Mouse (Mus musculus): ENCODE results near the gene Rps24.
"Not testable (repeated sequence)": the region's sequence is repeated elsewhere in the genome, so short reads cannot be mapped to it uniquely, and the experiment has no call there.

Gene Rps24

GRCm38 (mm10) chr14:24486773-24487227 is at the start of gene Rps24, which contains the start of gene Polr3a:
TSS of gene Rps24 (plus strand) at chr14:24487125.
TSS of gene Polr3a (minus strand) at chr14:24487058.
- peak; percentile 96 for DNase-seq (ENCODE audit: low read depth)

- not testable (repeated sequence) for DNase-seq (ENCODE audit: low read depth)
Observed at GRCm38 (mm10) chr14:24443529-24443928, 43.4 kb upstream of the Rps24 start.

- DNase-seq (ENCODE audit: low read depth), result no peak
Observed at GRCm38 (mm10) chr14:24458191-24458590, 28.7 kb upstream of the Rps24 start.

GRCm38 (mm10) chr14:24468806-24469205 is 18.1 kb upstream of the Rps24 start:
- no peak for DNase-seq (ENCODE audit: low read depth)

GRCm38 (mm10) chr14:24486241-24486767 is 621 bp upstream of the Rps24 start:
- peak; percentile 22 for DNase-seq (ENCODE audit: low read depth)

- not testable (repeated sequence) for DNase-seq (ENCODE audit: low read depth)
Observed at GRCm38 (mm10) chr14:24489772-24490171, 2.8 kb downstream of the Rps24 start.

GRCm38 (mm10) chr14:24490468-24491265 is 3.7 kb downstream of the Rps24 start:
- DNase-seq (ENCODE audit: low read depth), result peak; percentile 97

- DNase-seq (ENCODE audit: low read depth), result peak; percentile 47
Observed at GRCm38 (mm10) chr14:24491266-24491981, 4.5 kb downstream of the Rps24 start.

GRCm38 (mm10) chr14:24493256-24493655 is 6.3 kb downstream of the Rps24 start:
- no peak for DNase-seq (ENCODE audit: low read depth)

- DNase-seq (ENCODE audit: low read depth), result no peak
Observed at GRCm38 (mm10) chr14:24496507-24496906, 9.6 kb downstream of the Rps24 start.

- DNase-seq (ENCODE audit: low read depth), result no peak
Observed at GRCm38 (mm10) chr14:24497443-24497842, 10.5 kb downstream of the Rps24 start.

GRCm38 (mm10) chr14:24498561-24499255 is 11.8 kb downstream of the Rps24 start:
- DNase-seq (ENCODE audit: low read depth), result no peak

GRCm38 (mm10) chr14:24499478-24499877 is 12.6 kb downstream of the Rps24 start:
- no peak for DNase-seq (ENCODE audit: low read depth)

- peak; percentile 65 for DNase-seq (ENCODE audit: low read depth)
Observed at GRCm38 (mm10) chr14:24500091-24500844, 13.3 kb downstream of the Rps24 start.

- DNase-seq (ENCODE audit: low read depth), result no peak
Observed at GRCm38 (mm10) chr14:24500845-24501186, 13.9 kb downstream of the Rps24 start.

GRCm38 (mm10) chr14:24501256-24501655 is 14.3 kb downstream of the Rps24 start:
- DNase-seq (ENCODE audit: low read depth), result no peak

- DNase-seq (ENCODE audit: low read depth), result no peak
Observed at GRCm38 (mm10) chr14:24507452-24508069, 20.6 kb downstream of the Rps24 start.

- DNase-seq (ENCODE audit: low read depth), result no peak
Observed at GRCm38 (mm10) chr14:24508070-24508773, 21.3 kb downstream of the Rps24 start.

- no peak for DNase-seq (ENCODE audit: low read depth)
Observed at GRCm38 (mm10) chr14:24509557-24509956, 22.6 kb downstream of the Rps24 start.

GRCm38 (mm10) chr14:24510218-24510617 is 23.3 kb downstream of the Rps24 start:
- peak; percentile 34 for DNase-seq (ENCODE audit: low read depth)

Measured in induced T-regulatory cell, adult 2 months (primary cell).